Mouse (Mus musculus) ES-Bruce4 (cell line): ENCODE data around the gene Oxsr1.

Source experiments
- CTCF ChIP-seq: IDR thresholded peaks from one replicate; pipeline ENCODE4 v1.8.1; 2011; ENCODE audit warnings: low read depth, low read length
- POLR2A ChIP-seq: IDR thresholded peaks from one replicate; pipeline ENCODE4 v1.8.1; 2011; ENCODE audit warnings: low read length; ENCODE audit not compliant: insufficient read depth

DNA sequence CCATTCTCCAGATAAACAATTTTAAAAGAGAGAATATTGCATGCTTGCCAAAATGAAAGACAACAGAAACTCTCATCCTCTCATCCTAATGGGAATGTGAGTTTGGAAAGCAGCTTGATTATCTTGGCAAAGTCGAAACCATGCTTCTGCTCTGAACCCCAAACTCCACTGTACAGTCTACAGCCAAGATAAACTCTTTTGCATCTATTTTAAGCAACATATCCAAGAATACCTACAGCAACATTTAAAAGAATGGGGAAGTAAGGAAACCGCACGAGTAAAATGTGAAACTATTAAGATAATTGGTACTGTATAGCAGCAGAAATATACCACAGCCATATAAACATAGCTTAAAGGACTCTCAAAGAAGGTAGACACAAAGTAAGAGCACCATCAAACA is 6.3 kb upstream of the Oxsr1 start:
- TF ChIP-seq CTCF: no peak
- TF ChIP-seq POLR2A: no peak
